Mouse (Mus musculus): ENCODE results near the gene BC051142.

GRCm38 (mm10) chr17:34384699-34385098 is 13.9 kb upstream of the BC051142 start:
- TF ChIP-seq EP300 (IDR thresholded peaks at IDR 0.05; ENCODE audit: insufficient read depth, low read depth, low read length): no peak
- no peak for TF ChIP-seq POLR2A (IDR thresholded peaks at IDR 0.05; ENCODE audit: insufficient read depth, low read depth, low read length)

All from heart, adult 2 months (tissue).